Mouse (Mus musculus) megakaryocyte, embryonic 14.5 days (primary cell): ENCODE measurements around the gene Defb30.

ENCODE experiments used
- FLI1 ChIP-seq: IDR thresholded peaks from 2 replicates; pipeline ENCODE4 v1.6.1; 2012; ENCODE audit warnings: low read length, inconsistent platforms, mixed read lengths
- GATA1 ChIP-seq: IDR thresholded peaks from 3 replicates; pipeline ENCODE4 v1.6.1; 2012; ENCODE audit warnings: mixed read lengths, low read length, inconsistent platforms, borderline replicate concordance

DNA sequence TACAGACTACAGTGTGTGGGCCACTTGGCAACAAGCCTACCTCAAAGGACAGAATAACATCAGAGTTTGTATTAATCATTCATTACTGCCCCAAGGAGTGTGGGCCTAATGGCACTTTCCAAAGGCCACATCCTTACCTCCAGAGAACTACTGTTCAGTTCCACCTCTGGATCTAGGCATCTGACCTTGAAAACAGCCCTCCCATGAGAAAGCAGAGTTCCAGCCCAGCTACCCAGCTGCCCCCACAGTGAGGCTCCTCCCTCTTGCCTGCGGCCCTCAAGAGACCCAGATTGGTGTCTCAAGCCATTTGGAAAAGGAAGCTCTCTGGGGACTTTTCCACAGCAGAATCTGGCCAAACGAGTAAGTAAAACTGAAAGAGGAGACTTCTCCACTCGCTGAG is 3.1 kb downstream of the Defb30 start, which contains the start of gene Defb42:
- TF ChIP-seq GATA1 (no peak), FLI1 (no peak)
